Mouse (Mus musculus) cortical plate, adult 2 months (tissue): ENCODE data around the gene Coch.

ENCODE experiments used
- CTCF ChIP-seq: fragments of 200-500 bp; IDR thresholded peaks from 2 replicates; pipeline ENCODE4 v1.5.1; 2011; ENCODE audit warnings: mild to moderate bottlenecking, control low read depth, low read length; ENCODE audit not compliant: insufficient read depth; ENCODE audit errors: extremely low read depth
- POLR2A ChIP-seq: fragments of 200-500 bp; IDR thresholded peaks from 2 replicates; pipeline ENCODE4 v1.6.1; 2011; ENCODE audit warnings: mild to moderate bottlenecking, low read length, control low read depth; ENCODE audit not compliant: insufficient read depth; ENCODE audit errors: extremely low read depth

GRCm38 (mm10) chr12:51555041-51555440 lies 38.1 kb upstream of the Coch start:
- TF ChIP-seq CTCF (no peak), POLR2A (no peak)
